Mouse (Mus musculus) embryonic fibroblast, embryonic 13.5 days (primary cell): ENCODE data around the gene Pdgfa.

Source experiments
- CTCF ChIP-seq: IDR thresholded peaks from 2 replicates; pipeline ENCODE4 v1.5.1; 2011; ENCODE audit warnings: mild to moderate bottlenecking, control low read depth, low read length, moderate library complexity, borderline replicate concordance; ENCODE audit not compliant: insufficient read depth
- POLR2A ChIP-seq: IDR thresholded peaks from 2 replicates; pipeline ENCODE4 v1.6.1; 2011; ENCODE audit warnings: low read depth, mild to moderate bottlenecking, control low read depth, low read length, moderate library complexity

GRCm38 (mm10) chr5:138940576-138940975, 56.6 kb downstream of the Pdgfa start:
- TF ChIP-seq CTCF (no peak), POLR2A (no peak)
